Mouse (Mus musculus) CH12.LX (cell line): ENCODE results near the gene Ube2i.

ENCODE experiments used
- BHLHE40 ChIP-seq: IDR thresholded peaks from 2 replicates; pipeline ENCODE4 v1.6.1; 2011; ENCODE audit warnings: mild to moderate bottlenecking, low read depth, low read length, improper control_type of control experiment
- CHD1 ChIP-seq: IDR thresholded peaks from 2 replicates; pipeline ENCODE4 v1.6.1; 2012; ENCODE audit warnings: low read depth, low read length, improper control_type of control experiment, inconsistent platforms
- CTCF ChIP-seq, 2 experiments: IDR thresholded peaks in 1 of 2; conservative IDR thresholded peaks in 1 of 2; 2 replicates each; pipeline ENCODE4 v1.5.1; 2011 to 2012; ENCODE audit warnings: low read depth in 2 of 2, low read length in 2 of 2, improper control_type of control experiment in 1 of 2, inconsistent platforms in 1 of 2, mild to moderate bottlenecking in 1 of 2, moderate library complexity in 1 of 2
- EP300 ChIP-seq: IDR thresholded peaks from 2 replicates; pipeline ENCODE4 v1.6.1; 2011; ENCODE audit warnings: low read length, improper control_type of control experiment
- HCFC1 ChIP-seq: IDR thresholded peaks from 2 replicates; pipeline ENCODE4 v1.6.1; 2012; ENCODE audit warnings: low read depth, mild to moderate bottlenecking, inconsistent platforms, low read length, improper control_type of control experiment
- MAFK ChIP-seq: IDR thresholded peaks from 2 replicates; pipeline ENCODE4 v1.6.1; 2011; ENCODE audit warnings: low read length, improper control_type of control experiment; ENCODE audit not compliant: insufficient replicate concordance
- USF1 ChIP-seq: IDR thresholded peaks from 2 replicates; pipeline ENCODE4 v1.6.1; 2014; ENCODE audit warnings: low read depth, mild to moderate bottlenecking, inconsistent platforms, low read length, improper control_type of control experiment
- ZKSCAN1 ChIP-seq: IDR thresholded peaks from 2 replicates; pipeline ENCODE4 v1.6.1; 2012; ENCODE audit warnings: low read depth, inconsistent platforms, low read length, improper control_type of control experiment, borderline replicate concordance

DNA sequence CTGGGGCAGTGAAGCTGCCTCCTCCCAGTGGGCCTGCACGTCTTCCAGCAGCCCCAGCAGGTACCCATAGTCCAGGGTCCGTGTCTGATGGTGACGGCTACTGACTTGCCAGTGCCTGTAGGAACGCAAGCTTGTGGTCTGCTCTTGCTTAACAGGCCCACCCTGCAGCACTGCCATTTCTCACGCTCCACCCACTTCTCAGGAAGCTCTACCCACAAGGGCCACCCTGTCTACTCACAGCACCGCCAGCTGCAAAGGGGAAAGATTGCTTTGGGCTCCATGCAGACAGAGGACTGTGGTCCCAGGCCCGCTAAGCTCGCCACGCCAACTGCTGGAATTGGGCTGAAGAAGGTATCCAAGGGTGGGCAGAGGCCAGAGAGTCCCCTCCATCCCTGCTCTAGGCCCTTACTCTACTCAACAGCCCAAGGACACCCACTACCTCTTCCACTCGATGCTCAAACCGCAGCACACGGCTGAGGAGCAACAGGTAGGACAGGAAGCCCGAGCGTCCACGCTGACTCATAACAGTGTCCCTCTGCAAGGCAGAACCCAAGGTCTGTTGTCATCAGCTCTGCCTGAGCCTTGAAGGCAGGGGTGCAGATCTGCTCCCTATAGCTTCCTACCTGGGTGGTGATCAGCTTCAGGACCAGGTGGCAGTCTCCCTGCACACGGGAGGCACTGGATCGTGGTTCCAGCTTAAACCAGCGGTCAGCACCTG is 26.2 kb downstream of the Ube2i start:
- TF ChIP-seq CTCF (conservative IDR thresholded peaks at IDR 0.05 in 1 of 2, IDR thresholded peaks at IDR 0.05 in 1 of 2; ENCODE audit: low read depth in 2 of 2, low read length in 2 of 2) (no peak), MAFK (no peak), USF1 (no peak), EP300 (no peak), CHD1 (no peak), BHLHE40 (no peak), ZKSCAN1 (no peak), HCFC1 (no peak)
